21 mouse cellular contexts compared by ENCODE assay signal in genomic region chr3:63693694-63694093, GRCm38 (mm10).
DNase-seq lines count a peak whose midpoint lies in the region; ATAC-seq and TF ChIP-seq lines count a peak whose summit lies in the region.
"Had no signal": no experiment of that assay in that cellular context is flagged by ENCODE, and none has a peak within 500 bp of the region (broad histone marks: within the 10 kb centered on the region; RNA-seq: fewer than 3 reads in every experiment).

No protein-coding gene starts in this region.

- no peak for DNase-seq in frontal cortex, postnatal 36 days (ENCODE audit: low spot score in 2 of 2)
- DNase-seq in heart, postnatal 4 days: no peak
- DNase-seq in thymus, postnatal 36 days: no peak
- DNase-seq: adrenal gland, adult 2 months; adrenal gland, adult 8-10 months; adrenal gland, postnatal 10 days; adrenal gland, postnatal 14 days; adrenal gland, postnatal 25 days; adrenal gland, postnatal 36 days; B cell, adult 2 months; cerebellum, adult 11 months; cerebellum, adult 11-12 months; cerebellum, adult 18-20 months had no signal

- no peak overlapping the region for H3K4me2 ChIP-seq in intestine, embryonic 15.5 days (replicated peaks)
- H3K4me2 ChIP-seq in intestine, embryonic 16.5 days (ENCODE audit: low read depth, low read length): no peak overlapping the region
- no peak overlapping the region for H3K4me2 ChIP-seq in intestine, postnatal 0 days (replicated peaks; ENCODE audit: low read depth)

- TF ChIP-seq CTCF in intestine, postnatal 0 days (IDR thresholded peaks at IDR 0.05; ENCODE audit: low read depth): no peak

- H3K9ac ChIP-seq in intestine, embryonic 15.5 days: no peak overlapping the region
- no peak overlapping the region for H3K9ac ChIP-seq in intestine, embryonic 16.5 days (ENCODE audit: low read depth, low read length)
- no peak overlapping the region for H3K9ac ChIP-seq in intestine, postnatal 0 days (ENCODE audit: low read depth, low read length)

- H3K27ac ChIP-seq in intestine, embryonic 15.5 days: no peak overlapping the region
- no peak overlapping the region for H3K27ac ChIP-seq in intestine, embryonic 16.5 days (ENCODE audit: low read length)
- H3K27ac ChIP-seq in intestine, postnatal 0 days (ENCODE audit: low read depth, low read length): no peak overlapping the region

- no peaks in the 10 kb centered on the region for H3K27me3 ChIP-seq in intestine, embryonic 15.5 days (replicated peaks)
- no peaks in the 10 kb centered on the region for H3K27me3 ChIP-seq in intestine, embryonic 16.5 days (replicated peaks; ENCODE audit: control insufficient read depth, insufficient read depth, low read length)
- no peaks in the 10 kb centered on the region for H3K27me3 ChIP-seq in intestine, postnatal 0 days (replicated peaks; ENCODE audit: control insufficient read depth, insufficient read depth, low read length)
- H3K27me3 ChIP-seq: CH12.LX, Patski had no signal

- no peaks in the 10 kb centered on the region for H3K36me3 ChIP-seq in intestine, embryonic 15.5 days
- H3K36me3 ChIP-seq in intestine, embryonic 16.5 days (ENCODE audit: control insufficient read depth, insufficient read depth, low read length): no peaks in the 10 kb centered on the region
- H3K36me3 ChIP-seq in intestine, postnatal 0 days (ENCODE audit: control insufficient read depth, insufficient read depth): no peaks in the 10 kb centered on the region; the same call in 1 of the 2 replicates
- H3K36me3 ChIP-seq: G1E had no signal

- H3K4me1 ChIP-seq in intestine, embryonic 15.5 days (replicated peaks): no peaks in the 10 kb centered on the region
- no peaks in the 10 kb centered on the region for H3K4me1 ChIP-seq in intestine, embryonic 16.5 days (ENCODE audit: control insufficient read depth, insufficient read depth, low read length)
- H3K4me1 ChIP-seq in intestine, postnatal 0 days (replicated peaks; ENCODE audit: control insufficient read depth, insufficient read depth, low read length): 0 out of 2 replicates have a peak, but pooled peaks cover 2% of the 10 kb centered on the region

- peak; percentile 74 for ATAC-seq in intestine, embryonic 15.5 days
- ATAC-seq in intestine, embryonic 16.5 days: peak; percentile 92
- ATAC-seq in intestine, postnatal 0 days: peak; percentile 79
- ATAC-seq: activated CD4-positive, CD25-positive, alpha-beta regulatory T cell, adult 4 months; CD4-positive, CD25-positive, alpha-beta regulatory T cell, adult 4 months; Patski had no signal

- WGBS in intestine, embryonic 15.5 days: 61% methylated on average over 2 of the region's 2 CpGs
- WGBS in intestine, embryonic 16.5 days: 45% methylated on average over 2 of the region's 2 CpGs
- 37% methylated on average over 2 of the region's 2 CpGs for WGBS in intestine, postnatal 0 days

- H3K9me3 ChIP-seq in intestine, embryonic 15.5 days: no peaks in the 10 kb centered on the region
- H3K9me3 ChIP-seq in intestine, embryonic 16.5 days (ENCODE audit: control insufficient read depth, low read length): no peaks in the 10 kb centered on the region
- H3K9me3 ChIP-seq in intestine, postnatal 0 days (ENCODE audit: control insufficient read depth): no peaks in the 10 kb centered on the region
- H3K9me3 ChIP-seq: G1E had no signal

- no peak overlapping the region for H3K4me3 ChIP-seq in intestine, embryonic 15.5 days (replicated peaks)
- no peak overlapping the region for H3K4me3 ChIP-seq in intestine, embryonic 16.5 days (ENCODE audit: low read length)
- H3K4me3 ChIP-seq in intestine, postnatal 0 days (ENCODE audit: low read depth, low read length): no peak overlapping the region
